Mouse (Mus musculus) CD4-positive, CD25-positive, alpha-beta regulatory T cell, adult 9 weeks (primary cell): ENCODE data around the gene Speer2. TPM values are rescaled to one million over a fixed set of nuclear protein-coding genes. Genes with fewer than 3 reads are reported as not detected.

Experiments used
- polyA plus RNA-seq: library from polyadenylated mRNA; unstranded; fragments of 100-300 nt; shearing (Covaris generic); gene quantifications from one replicate; pipeline ENCODE4 v1.2.1, GENCODE M21; 2017

Gene Speer2
- not detected for polyA plus RNA-seq

DNA sequence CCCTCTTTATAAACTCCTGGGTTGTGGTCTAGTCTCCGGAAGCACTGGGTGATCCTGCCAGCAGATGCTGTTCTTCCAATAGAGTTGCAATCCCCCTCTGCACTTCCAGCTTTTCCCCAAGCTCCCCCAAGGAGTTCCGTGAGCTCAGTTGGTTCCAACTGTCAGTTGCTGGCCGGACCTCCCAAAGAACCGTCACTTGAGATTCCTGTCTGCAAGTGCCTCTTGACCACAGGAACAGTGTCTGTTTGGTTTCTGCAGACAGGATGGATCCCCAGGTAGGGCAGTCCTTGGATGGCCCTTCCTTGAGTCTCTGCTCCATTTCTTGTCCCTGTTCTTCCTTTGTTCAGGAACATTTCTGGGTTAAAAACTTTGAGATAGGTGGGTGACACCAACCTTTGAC lies at the start of gene Speer2:
Gene Speer2 (minus strand): TSS at position 101 of the 400 bp plus-strand sequence.

